Mouse (Mus musculus) embryonic facial prominence, embryonic 14.5 days (tissue): ENCODE measurements around the gene 2610301B20Rik. TPM values are rescaled to one million over a fixed set of nuclear protein-coding genes. Genes with fewer than 3 reads are reported as not detected.

Experiments
- microRNA-seq: library from miRNA; unstranded; fragments of <30 nt; microRNA quantifications from one replicate; pipeline ENCODE4, GENCODE M21; 2016; ENCODE audit warnings: borderline number of aligned reads
- polyA plus RNA-seq: library from polyadenylated mRNA; unstranded; fragments of >200 nt; fragmentation: Nextera tagmentation; extraction: Ambion mirVana; gene quantifications from 2 replicates; pipeline ENCODE4 v1.2.1, GENCODE M21; 2014

The 2610301B20Rik gene
- polyA plus RNA-seq, 1 experiment from 2014 or later = 36.2 TPM

Small RNAs within 50 kb of the gene (microRNA-seq; reads per million reads assigned to microRNA genes)
- not detected for gene Mir3471-1
- 2.8 reads per million, percentile 14 among the genes with 10 or more reads in this experiment for gene n-TSaga9
